Mouse (Mus musculus) spleen, adult 12 weeks (tissue): Measurements from ENCODE around the gene Noc2l.

Experiments
- DNase-seq: peaks from one replicate; pipeline ENCODE4 v3.0.0; 2022; ENCODE audit warnings: low spot score

Noc2l gene

GRCm38 (mm10) chr4:156235808-156236533 is at the start of gene Noc2l:
Gene Noc2l, plus strand, starts transcription at chr4:156236010.
- DNase-seq, result peak; percentile 87

- no peak for DNase-seq
These were observed 47.5 kb upstream of the Noc2l start for GRCm38 (mm10) chr4:156188162-156188810.

GRCm38 (mm10) chr4:156188811-156189323 is 46.9 kb upstream of the Noc2l start:
- DNase-seq, result no peak

GRCm38 (mm10) chr4:156192421-156193199 is 43.2 kb upstream of the Noc2l start:
- no peak for DNase-seq

GRCm38 (mm10) chr4:156193200-156193590 is 42.6 kb upstream of the Noc2l start:
- no peak for DNase-seq

GRCm38 (mm10) chr4:156193906-156194305 is 41.9 kb upstream of the Noc2l start:
- DNase-seq, result no peak

- DNase-seq, result no peak
These were observed 41.5 kb upstream of the Noc2l start for GRCm38 (mm10) chr4:156194346-156194745.

- DNase-seq, result no peak
These were observed 39.6 kb upstream of the Noc2l start for GRCm38 (mm10) chr4:156195927-156196870.

GRCm38 (mm10) chr4:156197131-156197828 is 38.5 kb upstream of the Noc2l start, which contains the start of gene Agrn:
Gene Agrn, minus strand, starts transcription at chr4:156197488.
- peak; percentile 73 for DNase-seq

- peak; percentile 85 for DNase-seq
These were observed 38.0 kb upstream of the Noc2l start for GRCm38 (mm10) chr4:156197829-156198205.

- peak; percentile 45 for DNase-seq
These were observed 35.0 kb upstream of the Noc2l start, which contains the start of gene Isg15 for GRCm38 (mm10) chr4:156200623-156201475. Gene Isg15, minus strand, starts transcription at chr4:156200818.

- peak; percentile 67 for DNase-seq
These were observed 33.3 kb upstream of the Noc2l start for GRCm38 (mm10) chr4:156202462-156202893.

- peak; percentile 79 for DNase-seq
These were observed 32.8 kb upstream of the Noc2l start, which contains the start of gene AW011738 for GRCm38 (mm10) chr4:156203001-156203412. Gene AW011738, plus strand, starts transcription at chr4:156203304.

- DNase-seq, result no peak
These were observed 32.2 kb upstream of the Noc2l start for GRCm38 (mm10) chr4:156203413-156204131.

- no peak for DNase-seq
These were observed 26.9 kb upstream of the Noc2l start for GRCm38 (mm10) chr4:156208872-156209271.

GRCm38 (mm10) chr4:156209963-156210635 is 25.7 kb upstream of the Noc2l start:
- no peak for DNase-seq

GRCm38 (mm10) chr4:156213134-156213533 is 22.7 kb upstream of the Noc2l start:
- no peak for DNase-seq

GRCm38 (mm10) chr4:156215649-156216048 is 20.2 kb upstream of the Noc2l start, which contains the start of gene Perm1:
Gene Perm1, plus strand, starts transcription at chr4:156215868.
- no peak for DNase-seq
